Mouse (Mus musculus) ES-E14 (cell line): Measurements from ENCODE around the gene Mgmt.

Experiments used
- MAFK ChIP-seq: IDR thresholded peaks from 2 replicates; pipeline ENCODE4 v1.6.1; 2014; ENCODE audit warnings: mild to moderate bottlenecking, low read depth, low read length, inconsistent platforms; ENCODE audit not compliant: insufficient read depth
- ZC3H11A ChIP-seq: IDR thresholded peaks from 2 replicates; pipeline ENCODE4 v1.6.1; 2012; ENCODE audit warnings: low read depth, mild to moderate bottlenecking, inconsistent platforms, low read length, borderline replicate concordance
- ZNF384 ChIP-seq: IDR thresholded peaks from 2 replicates; pipeline ENCODE4 v1.6.1; 2012; ENCODE audit warnings: low read depth, low read length, inconsistent platforms

DNA sequence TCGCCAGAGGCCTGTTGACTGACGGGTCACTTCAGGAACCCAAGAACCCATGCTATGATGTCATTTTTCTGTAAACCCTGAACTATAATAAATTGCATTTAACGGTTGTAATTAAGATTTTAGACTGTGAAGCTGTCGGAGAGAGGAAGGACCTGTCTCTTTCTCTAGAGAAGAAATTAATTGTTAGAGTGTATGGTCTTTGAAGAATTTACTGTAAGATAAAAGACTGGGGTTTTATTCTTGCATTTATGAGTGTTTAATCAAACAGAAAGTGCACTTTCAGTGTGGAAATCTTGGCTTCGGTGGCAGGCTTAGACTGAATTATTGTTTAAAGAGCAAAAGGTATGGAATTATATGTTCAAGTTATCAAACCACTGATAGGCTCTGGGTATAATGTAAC lies 49.5 kb downstream of the Mgmt start:
- TF ChIP-seq MAFK (no peak), ZNF384 (no peak), ZC3H11A (no peak)
